Mouse (Mus musculus): ENCODE measurements at regions not wholly inside any gene's neighbourhood (a gene's known extent, or its start where the extent isn't known, plus 50 kb on each side); places are given as distances from the start of the nearest gene placed in this dataset.

DNA sequence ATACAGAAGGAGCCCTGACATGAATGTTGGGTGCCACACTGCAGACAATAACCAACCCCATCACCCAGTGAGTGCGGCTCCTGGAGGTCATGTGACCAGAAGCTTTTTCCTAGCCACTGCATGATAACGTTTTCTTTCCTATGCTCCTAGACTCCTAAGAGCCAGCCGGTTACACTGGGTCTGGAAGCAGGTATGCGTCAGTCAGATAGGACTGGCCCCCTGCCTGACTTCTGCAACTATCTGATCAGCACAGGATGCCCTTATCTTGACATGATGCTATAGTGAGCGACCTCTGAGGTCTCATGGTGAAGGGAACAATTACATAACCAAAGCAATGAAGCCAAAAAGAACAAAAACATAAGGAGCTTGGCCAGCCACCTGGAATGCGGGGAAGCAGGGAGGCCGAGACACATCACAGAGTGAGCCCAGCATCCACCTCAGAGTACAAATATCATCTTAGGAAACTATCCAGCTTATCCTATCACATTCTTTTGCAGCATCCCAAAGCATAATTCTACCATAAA, 63.2 kb upstream of the Trib2 start:
- intact Hi-C loops (cut with DNase I), result no loop called here

More for the DNA sequence above, 63.2 kb upstream of the Trib2 start:
- DNase-seq (ENCODE audit: extremely low spot score in 1 of 2, low spot score in 2 of 2), result no peak
